Mouse (Mus musculus): ENCODE measurements at regions not wholly inside any gene's neighbourhood (a gene's known extent, or its start where the extent isn't known, plus 50 kb on each side); places are given as distances from the start of the nearest gene placed in this dataset.

GRCm38 (mm10) chr14:61757823-61758175 lies 150.5 kb downstream of the Kcnrg start:
- no peak for TF ChIP-seq CTCF (IDR thresholded peaks at IDR 0.05; ENCODE audit: control insufficient read depth, insufficient read depth, insufficient read length)
- no peak for TF ChIP-seq MAX (IDR thresholded peaks at IDR 0.05)

Measured in C2C12 (cell line).